Mouse (Mus musculus) natural killer cell, adult 2 months (primary cell): Measurements from ENCODE around the gene Mrpl33.
"Not testable (repeated sequence)": the region's sequence is repeated elsewhere in the genome, so short reads cannot be mapped to it uniquely, and the experiment has no call there.

ENCODE experiments used
- DNase-seq, 2 experiments: peaks; one replicate each; pipeline ENCODE4 v3.0.0; 2022; ENCODE audit warnings: low spot score in 2 of 2

Gene Mrpl33

DNA sequence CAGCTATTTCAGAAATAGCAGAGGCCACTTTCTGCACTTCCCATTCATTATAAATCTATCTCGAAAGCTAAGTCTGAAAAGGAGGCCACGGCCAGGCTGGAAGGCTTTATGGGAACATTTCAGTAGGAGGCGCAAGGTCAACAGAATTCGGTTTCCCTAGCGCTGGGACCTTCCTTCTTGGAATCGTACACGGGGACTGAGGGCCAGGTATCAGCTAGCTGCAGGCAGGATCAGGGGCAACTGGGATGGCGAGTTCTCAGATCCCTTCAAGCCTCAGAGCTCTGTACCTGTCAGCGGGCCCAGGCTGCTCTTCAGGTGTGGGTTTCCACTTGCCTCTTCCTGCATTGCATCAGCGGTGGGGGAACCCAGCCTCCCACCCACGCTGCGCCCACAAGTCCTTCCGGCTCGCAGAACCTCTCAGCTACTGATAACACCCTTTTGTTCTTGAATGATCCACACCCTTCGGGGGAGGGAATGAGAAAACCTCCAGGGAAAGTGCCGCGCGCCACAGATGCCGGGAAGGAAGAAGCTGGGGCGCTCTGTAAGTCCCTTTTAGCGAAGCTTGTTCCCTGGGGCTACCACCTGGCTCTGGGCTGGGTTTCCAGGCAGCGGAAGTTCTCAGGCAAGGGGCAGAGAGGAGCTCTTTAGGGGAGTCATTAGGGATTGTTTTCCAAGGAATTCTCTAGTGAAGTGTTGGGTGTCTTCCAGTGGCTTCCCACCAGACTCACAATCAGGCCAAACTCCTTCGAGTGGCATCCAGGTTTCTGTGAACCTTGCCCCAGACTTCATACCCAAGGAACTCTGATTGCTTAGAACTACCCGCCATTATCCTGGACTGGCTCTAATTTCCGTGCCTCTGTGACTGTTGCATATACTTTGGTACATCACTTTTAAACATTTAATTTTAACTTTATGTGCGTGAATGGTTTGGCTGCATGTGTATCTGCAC lies at the start of gene Mrpl33:
Gene Mrpl33, plus strand, starts transcription at position 455 of the 949 bp plus-strand sequence.
- peak; percentile 76 to 77 for DNase-seq

DNA sequence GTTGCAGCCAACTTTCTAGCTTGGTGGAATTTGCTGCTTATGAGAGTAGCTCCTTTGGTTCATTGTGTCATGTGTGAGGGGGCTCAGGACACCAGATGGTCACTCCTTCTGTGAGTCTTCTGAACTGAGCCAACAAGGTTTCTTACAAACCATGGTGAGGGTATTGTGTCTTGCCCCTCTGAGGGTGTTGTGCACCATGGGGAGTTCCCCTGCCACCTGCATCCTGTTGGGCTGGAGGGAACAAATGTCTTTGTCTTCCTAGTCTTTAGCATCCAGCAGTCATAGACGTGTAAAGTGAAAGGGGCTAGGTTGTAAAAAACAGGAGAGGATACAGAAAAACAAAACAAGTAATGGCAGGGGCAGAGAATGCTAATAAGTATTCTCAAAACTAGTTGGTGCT lies 37.3 kb upstream of the Mrpl33 start:
- DNase-seq, result no peak

- DNase-seq, result no peak
Measured at GRCm38 (mm10) chr5:31560352-31560751, 36.4 kb upstream of the Mrpl33 start.

- no peak for DNase-seq
Measured at GRCm38 (mm10) chr5:31562036-31562666, 34.6 kb upstream of the Mrpl33 start.

GRCm38 (mm10) chr5:31563496-31563895 lies 33.2 kb upstream of the Mrpl33 start:
- DNase-seq, result peak; percentile 32 to 54

GRCm38 (mm10) chr5:31563905-31564304 lies 32.8 kb upstream of the Mrpl33 start:
- DNase-seq, result no peak

- no peak for DNase-seq
Measured at GRCm38 (mm10) chr5:31564976-31565375, 31.8 kb upstream of the Mrpl33 start.

- DNase-seq, result no peak
Measured at GRCm38 (mm10) chr5:31566026-31566425, 30.7 kb upstream of the Mrpl33 start.

- no peak for DNase-seq
Measured at GRCm38 (mm10) chr5:31566457-31566856, 30.3 kb upstream of the Mrpl33 start.

DNA sequence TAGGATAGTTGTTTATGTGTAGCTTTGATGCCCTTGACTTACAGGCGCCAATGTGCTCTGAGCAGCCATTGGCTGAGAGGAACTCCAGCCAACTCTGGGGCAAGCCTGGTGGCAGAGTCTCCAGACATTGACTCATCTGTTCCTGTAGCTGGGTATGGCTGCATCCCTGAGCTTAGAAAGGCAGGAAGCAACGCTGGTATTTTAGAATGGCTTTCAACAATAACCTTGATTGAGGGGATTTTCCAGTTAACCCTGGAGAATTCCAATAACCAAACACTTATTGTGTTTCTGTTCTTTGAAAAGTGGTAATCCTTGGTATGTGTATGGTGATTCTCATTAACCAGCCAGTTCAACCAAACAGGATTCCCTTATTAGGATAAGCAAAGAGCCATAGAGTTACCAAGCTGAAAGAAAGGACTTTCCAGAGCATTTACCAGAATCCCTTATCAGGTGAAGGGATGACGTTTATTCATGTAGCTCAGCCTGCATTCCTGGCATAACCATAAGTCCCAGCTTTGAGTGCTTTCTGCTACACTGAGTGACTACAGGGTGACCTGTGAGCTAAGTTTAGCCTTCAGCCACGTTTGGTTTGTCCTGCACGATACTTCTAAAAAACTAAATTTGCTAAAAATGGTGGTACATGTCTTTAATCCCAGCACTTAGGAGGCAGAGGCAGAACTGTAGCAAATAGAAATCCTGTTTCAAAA lies 28.6 kb upstream of the Mrpl33 start:
- DNase-seq, result no peak

GRCm38 (mm10) chr5:31571023-31571608 lies 25.6 kb upstream of the Mrpl33 start:
- peak; percentile 22 to 35 for DNase-seq

DNA sequence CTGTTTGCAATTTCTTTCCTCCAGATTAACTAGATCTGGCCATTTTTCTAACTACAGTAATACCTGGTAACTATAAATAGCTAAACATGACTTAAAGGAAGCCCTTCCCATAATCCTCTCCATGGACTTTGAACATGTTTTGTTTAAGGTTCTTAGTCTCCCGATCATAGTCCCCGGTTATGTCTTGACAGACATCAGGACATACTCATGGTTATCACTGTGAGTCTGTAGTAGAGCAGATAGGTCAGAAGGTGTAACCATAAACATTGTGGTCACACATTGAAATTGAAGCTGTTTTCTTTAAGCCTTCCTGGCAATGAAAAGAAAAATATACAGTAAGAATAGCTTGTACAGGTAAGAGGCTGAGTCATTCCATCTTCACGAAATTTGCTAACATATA lies 23.0 kb upstream of the Mrpl33 start:
- DNase-seq, result no peak

DNA sequence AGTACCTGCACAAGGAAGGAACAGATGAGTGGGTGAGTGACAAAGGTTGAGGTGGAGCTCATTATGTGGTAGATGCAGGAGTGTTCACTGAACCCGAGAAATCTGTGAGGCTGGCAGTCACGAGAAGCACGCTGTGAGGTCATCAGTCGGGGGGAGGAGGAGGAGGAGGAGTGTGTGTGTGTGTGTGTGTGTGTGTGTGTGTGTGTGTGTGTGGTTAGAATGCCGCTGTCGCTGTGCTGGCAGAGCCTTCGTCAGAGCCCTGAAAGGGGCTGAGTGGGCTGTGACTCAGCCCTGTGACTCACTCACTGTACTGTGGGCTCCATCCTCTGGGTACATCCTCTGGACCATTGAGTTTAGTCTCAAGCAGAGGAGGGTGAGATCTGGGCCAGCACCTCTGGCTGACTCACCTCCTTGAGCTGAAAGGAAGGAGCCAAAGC lies 20.2 kb upstream of the Mrpl33 start:
- peak; percentile 81 to 87 for DNase-seq

- no peak for DNase-seq
Measured at GRCm38 (mm10) chr5:31581263-31581662, 15.5 kb upstream of the Mrpl33 start.

DNA sequence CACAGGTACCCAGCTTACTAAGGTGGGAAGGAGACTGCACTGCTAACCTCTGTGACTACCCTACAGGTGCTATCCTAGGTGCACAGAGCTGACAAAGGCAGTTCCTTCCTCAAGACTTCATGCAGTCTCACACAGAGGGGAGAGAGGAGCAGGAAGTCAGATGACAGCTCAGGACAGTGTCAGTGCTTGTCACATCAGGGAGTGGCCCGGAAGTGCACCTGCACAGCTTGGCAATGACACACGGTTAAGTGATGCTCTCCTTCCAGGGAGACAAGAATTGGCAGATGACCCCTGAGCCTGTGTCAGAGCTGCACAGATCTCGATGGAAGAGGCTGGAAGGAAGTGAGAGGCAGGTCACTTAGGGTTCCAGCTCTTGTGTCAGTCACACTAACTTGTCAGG lies 14.8 kb upstream of the Mrpl33 start:
- DNase-seq, result no peak

GRCm38 (mm10) chr5:31583261-31583660 lies 13.5 kb upstream of the Mrpl33 start:
- no peak for DNase-seq

DNA sequence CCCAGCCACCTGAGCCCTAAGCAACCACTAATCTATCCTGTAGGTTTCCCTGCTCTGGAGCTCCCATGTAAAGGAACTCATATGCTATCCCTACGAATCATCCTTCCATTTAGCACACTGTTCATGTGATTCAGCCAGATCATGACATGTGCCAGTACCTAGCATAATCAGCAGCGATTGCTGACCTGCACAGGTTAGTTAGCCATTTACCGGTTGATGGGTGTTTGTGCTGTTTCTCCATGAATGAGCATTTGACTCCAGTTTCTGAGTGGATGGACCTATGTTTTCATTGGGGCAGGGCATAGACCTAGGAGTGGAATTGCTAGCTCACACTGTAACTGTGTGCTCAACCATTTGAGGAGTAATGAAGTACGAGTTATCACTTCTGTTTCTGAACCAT lies 11.2 kb upstream of the Mrpl33 start:
- no peak for DNase-seq

DNA sequence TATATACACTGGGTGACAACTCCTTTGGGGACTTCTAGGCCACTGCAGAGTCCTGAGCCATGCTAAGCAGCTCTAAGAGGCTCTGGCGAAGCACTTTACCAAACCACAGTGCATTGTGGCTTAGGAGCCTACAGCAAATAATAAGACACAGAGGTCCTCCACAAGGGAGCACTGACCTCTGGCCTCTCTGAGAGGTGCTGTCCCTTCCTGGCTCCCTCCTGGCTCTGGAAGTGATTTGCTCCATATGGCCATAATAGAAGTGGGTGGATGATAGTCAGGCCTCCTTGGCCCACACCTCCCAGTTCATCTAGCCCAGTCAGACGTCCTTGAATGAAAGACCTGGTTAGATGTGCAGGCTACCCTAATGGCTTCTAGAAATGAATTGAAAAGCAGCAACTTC lies 8.7 kb upstream of the Mrpl33 start:
- no peak for DNase-seq

DNA sequence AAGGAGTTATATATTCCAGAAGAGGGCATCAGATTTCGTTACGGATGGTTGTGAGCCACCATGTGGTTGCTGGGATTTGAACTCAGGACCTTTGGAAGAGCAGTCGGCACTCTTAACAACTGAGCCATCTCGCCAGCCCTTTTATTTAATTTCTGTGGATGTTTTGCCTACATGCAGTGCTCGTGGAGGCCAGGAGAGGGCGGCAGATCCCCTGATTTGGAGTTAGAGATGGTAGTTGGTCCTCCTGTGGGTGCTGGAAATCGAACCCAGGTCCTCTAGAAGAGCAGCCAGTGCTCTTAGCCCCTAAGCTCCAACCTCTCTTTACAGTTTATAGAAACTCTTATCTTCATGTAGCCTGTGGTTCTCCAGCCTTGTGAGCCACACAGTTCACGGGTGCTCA lies 8.1 kb upstream of the Mrpl33 start:
- not testable (repeated sequence) for DNase-seq

- no peak for DNase-seq
Measured at GRCm38 (mm10) chr5:31589711-31590319, 6.9 kb upstream of the Mrpl33 start.

GRCm38 (mm10) chr5:31591122-31591521 lies 5.6 kb upstream of the Mrpl33 start:
- DNase-seq, result no peak

GRCm38 (mm10) chr5:31595868-31596267 lies 867 bp upstream of the Mrpl33 start:
- DNase-seq, result no peak
